Mouse (Mus musculus) adrenal gland, adult 2 months (tissue): ENCODE measurements at regions not wholly inside any gene's neighbourhood (a gene's known extent, or its start where the extent isn't known, plus 50 kb on each side); places are given as distances from the start of the nearest gene placed in this dataset.
A peak's percentile ranks its signal among the peaks of the same experiment; 100 is the strongest.

Source experiments
- DNase-seq: peaks from one replicate; pipeline ENCODE4 v3.0.0; 2021

DNA sequence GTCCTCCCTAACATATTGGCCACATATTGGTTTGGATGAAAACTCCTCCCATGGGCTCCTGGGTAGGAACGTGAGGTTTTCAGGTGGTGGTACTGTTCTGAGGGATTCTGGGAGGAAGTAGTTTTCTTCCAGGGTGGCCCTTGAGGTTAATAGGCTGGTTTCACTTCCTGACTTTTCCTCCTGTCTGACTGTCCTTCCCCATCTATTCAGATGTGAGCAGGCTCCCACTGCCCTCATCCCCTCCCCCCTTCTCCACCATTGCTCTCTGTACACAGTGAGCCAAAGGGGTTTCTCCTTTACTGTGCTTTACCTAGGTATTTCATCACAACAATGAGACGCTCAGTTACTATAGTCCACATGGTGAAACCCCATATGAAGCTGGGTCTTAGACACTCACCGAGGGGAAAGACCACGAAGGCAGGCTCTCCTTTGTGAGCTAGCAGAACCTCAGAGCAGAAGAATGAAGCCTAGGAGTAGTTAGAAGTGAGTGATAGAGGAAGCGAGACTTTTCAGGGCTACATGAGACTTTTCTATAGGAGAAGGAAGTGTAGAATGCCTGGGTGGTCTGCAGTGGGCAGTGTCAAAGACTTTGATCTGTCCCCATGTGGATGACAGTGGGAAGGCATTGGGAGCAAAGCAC, 135.3 kb downstream of the Cd83 start:
- no peak for DNase-seq

DNA sequence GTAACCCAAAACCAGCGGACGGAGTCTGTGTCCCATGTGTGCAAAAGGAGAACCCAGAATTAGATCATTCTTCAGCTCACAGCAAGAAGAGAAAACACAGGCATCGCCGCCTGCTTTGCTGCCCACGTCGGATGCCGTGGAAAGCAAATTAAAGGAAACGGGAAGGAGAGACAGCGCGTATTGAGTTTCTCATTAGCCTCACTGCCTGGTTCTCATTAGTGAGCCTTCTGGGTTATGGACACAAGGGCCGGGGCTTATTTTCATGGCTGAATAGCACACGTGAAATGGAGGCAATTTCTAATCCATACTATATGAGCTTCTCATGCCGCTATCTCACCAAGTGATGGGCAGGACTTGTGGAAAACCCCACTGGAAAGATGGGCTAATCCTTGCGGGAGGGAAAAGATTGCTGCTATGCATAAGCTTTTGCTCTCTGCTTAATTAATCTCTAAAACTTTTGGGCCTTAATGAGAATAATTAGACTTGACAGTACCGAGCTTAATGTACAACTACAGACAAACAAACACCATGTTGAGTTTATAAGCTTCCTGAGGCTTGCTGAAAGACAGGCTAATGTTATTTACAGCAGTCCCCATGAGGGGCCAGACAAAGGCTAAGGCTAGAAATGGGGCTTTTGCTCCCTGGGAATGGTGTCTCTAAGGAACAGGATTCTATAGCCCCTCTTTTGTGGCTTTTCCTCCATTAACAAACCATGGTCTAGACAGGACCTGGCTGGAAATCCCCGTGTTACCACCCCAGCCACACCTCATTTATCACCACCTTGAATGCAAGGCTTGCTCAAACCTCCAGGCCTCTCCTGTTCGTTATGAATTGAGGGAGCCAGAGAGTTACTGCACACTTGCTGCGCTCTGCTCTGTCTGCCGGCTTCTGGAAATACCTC, 145.8 kb downstream of the Cd83 start:
- no peak for DNase-seq

DNA sequence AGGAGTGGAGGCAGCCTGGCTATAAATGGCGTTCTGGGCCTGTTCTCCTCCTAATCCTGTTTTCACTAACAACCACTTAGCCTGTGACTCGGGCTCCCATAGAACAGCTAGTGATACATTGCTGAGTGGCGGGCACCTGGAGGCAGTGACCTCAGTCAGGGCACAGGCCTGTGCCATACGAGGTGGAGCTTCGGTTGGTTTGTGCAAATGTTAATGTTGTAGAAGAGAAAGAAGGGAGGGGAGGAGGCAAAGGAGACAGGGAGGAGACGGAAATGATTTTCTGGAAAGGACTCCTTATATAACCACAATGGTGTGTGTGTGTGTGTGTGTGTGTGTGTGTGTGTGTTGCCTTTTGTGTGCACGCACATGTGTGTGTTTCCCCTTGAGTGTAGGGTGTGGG, 148.4 kb downstream of the Cd83 start:
- no peak for DNase-seq

DNA sequence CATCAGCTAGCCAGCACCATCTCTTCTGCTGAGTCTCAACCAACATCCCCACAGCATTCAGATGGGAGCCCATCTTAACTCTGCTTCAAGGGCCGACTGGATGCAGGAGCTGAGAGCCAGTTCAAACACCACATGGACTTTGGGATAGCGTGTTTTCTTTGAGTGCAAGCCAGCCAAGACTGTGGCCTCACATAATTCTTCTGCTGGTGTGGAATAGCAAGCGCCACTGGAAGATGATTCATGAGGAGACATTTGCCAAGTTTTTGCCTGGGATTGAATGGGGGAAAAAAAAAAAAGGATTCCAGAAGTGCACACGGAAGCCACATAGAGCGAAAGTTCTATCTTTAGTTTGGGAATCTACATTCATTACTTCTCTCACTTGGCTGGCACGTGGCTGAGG, 150.7 kb downstream of the Cd83 start:
- peak; percentile 82 for DNase-seq

GRCm38 (mm10) chr13:43936504-43936903, 151.9 kb downstream of the Cd83 start:
- no peak for DNase-seq

DNA sequence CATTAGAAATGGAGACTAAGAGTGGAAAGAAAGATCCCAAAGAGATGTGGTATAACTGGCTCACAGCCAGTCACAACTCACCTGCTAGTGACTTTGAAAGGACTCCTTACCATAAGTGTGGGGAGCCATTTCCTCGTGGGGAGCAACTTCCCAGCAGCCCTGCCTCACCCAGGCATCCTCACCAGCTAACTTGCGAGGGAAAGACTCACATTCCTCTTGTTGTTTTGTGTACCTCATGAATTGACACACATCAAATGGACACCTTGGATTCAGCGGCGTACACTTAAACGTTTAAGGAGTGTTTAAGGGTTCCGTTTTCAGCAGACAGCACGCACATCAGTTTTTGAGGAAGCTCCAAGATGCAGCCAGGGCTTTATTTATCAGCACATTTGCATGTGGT, 154.0 kb downstream of the Cd83 start:
- DNase-seq: no peak

DNA sequence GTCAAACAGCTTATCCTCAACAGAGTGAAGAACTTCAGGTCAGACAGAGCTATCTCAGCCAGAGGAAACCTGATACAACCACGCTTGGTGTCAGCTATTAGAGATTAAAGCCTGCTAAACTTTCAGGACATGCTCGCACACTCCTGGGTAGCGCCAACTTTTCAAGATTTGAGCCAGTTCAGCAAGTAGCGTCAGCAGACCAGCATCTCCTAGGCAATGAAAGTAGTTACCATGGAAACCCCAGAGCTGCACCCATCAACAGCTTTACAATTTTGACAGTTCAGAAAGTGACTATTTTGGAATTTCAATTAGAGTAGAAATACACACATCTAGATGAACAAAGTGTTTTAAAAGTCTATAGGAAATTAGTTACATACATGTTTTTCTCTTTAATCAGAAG, 154.8 kb downstream of the Cd83 start:
- DNase-seq: no peak

DNA sequence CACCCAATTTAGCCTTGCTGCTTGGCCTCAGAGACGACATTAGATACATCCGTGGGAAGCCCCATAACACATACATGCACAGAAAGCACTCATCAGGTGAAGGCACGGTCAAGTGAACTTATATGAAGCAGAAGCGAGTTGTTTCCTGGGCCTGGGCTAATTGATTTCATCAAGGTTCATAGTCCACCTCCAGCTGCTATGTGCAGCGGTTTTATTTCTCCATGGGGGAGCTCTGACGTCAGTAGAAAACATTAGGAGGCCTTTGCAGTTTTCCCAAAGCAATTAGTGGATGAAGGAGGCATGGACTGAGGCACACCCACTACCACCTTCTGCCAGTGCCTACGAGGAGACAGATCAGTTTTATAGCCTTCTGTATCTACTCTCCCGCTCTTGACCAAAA, 157.2 kb downstream of the Cd83 start:
- DNase-seq: no peak

DNA sequence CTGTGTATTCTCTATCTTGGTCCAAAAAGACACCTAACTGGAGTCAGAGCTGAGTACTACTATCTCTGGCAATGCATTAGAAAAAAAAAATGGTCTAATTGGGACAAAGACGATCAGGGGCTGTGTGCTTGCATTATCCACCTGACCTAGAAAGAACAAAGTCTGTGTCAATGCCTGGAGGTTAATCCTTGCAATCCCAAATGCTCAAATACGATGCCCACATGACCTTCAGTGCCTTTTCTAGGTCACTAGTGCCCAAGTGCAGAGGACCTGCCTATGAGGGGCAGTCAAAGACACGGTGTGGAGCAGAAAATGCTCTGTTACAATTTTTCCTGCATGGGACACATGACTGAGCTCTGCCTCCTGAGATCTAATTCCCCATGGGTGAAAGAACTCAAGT, 164.0 kb downstream of the Cd83 start:
- DNase-seq: no peak

DNA sequence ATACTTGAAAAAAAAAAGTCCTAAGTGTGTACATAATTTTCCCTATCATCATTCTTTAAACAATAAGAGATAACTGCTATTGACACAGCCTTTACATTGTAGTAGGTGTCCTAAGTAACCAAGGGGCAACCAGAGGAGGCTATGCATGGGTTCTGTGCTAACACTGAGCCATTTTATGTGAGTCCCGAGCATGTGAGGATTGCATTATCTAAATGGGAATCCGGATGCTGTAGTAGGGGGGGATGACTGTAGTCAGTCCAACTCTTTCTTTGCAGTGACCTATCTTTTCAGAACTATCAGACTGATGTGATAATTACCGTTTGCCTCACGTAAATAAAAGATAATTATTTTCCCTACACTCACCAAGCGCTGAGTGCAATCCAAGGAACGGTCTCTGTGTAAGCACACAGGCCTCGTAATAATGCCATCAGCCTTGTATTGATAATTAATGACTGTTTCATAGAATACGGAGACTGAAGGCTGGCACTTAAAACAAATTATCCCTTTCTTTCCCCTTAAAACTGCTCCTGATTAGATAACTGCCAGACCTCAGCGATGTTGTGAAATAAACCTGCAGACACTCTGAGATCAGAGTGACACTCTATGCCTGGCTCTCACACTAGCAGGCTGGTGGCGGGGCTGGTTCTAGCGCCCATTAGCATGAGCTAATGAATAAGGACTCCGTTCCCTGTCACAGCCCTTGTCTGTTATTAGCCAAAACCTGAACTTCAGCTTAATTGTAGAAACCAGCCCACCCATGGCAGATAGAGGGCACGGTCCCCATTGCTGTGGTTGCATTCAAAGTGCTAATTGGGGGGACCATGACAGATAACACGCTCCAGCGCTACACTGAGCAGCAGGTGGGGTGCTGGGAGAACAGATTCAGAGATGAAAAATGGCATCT, 165.4 kb downstream of the Cd83 start:
- no peak for DNase-seq

GRCm38 (mm10) chr13:43952491-43952890, 167.9 kb downstream of the Cd83 start:
- no peak for DNase-seq

GRCm38 (mm10) chr13:43952972-43953592, 168.5 kb downstream of the Cd83 start:
- DNase-seq: no peak

- DNase-seq: no peak
These were observed 170.3 kb downstream of the Cd83 start for GRCm38 (mm10) chr13:43954714-43955393.

- DNase-seq: no peak
These were observed 172.5 kb downstream of the Cd83 start for GRCm38 (mm10) chr13:43957046-43957445.

- DNase-seq: no peak
These were observed 174.6 kb downstream of the Cd83 start for GRCm38 (mm10) chr13:43959121-43959572.

GRCm38 (mm10) chr13:43961047-43961690, 176.6 kb downstream of the Cd83 start:
- no peak for DNase-seq

- no peak for DNase-seq
These were observed 177.4 kb downstream of the Cd83 start for GRCm38 (mm10) chr13:43961987-43962386.

GRCm38 (mm10) chr13:43963321-43963720, 178.7 kb downstream of the Cd83 start:
- no peak for DNase-seq

GRCm38 (mm10) chr13:43965256-43965905, 180.8 kb downstream of the Cd83 start:
- no peak for DNase-seq

- DNase-seq: no peak
These were observed 182.9 kb downstream of the Cd83 start for GRCm38 (mm10) chr13:43967516-43967915.
